Mouse (Mus musculus): ENCODE data around the gene Rgl2. TPM values are rescaled to one million over a fixed set of nuclear protein-coding genes. Genes with fewer than 3 reads are reported as not detected.
"Not testable (repeated sequence)": the region's sequence is repeated elsewhere in the genome, so short reads cannot be mapped to it uniquely, and the experiment has no call there.

Rgl2 gene
- polyA plus RNA-seq (2015; fragmentation: Nextera tagmentation; extraction: Ambion mirVana) = 51.8 and 58.5 TPM in 2 replicates

GRCm38 (mm10) chr17:33929371-33930279, at the start of gene Rgl2:
Rgl2 (plus strand) TSS chr17:33929543.
- Histone ChIP-seq H3K36me3 (peaks cover 44% of the 10 kb centered on the region), H3K4me1 (peaks cover 34% of the 10 kb centered on the region)
- WGBS = under 1% methylated on average over 74 of the region's 80 CpGs

GRCm38 (mm10) chr17:33884320-33884719, 45.0 kb upstream of the Rgl2 start:
- H3K27me3 ChIP-seq; ATAC-seq (ENCODE audit: insufficient number of reproducible peaks, low FRiP score, low TSS enrichment, low read depth); H3K9ac ChIP-seq; H3K4me3 ChIP-seq; H3K9me3 ChIP-seq; H3K4me2 ChIP-seq; H3K4me1 ChIP-seq; H3K27ac ChIP-seq: not testable (repeated sequence)
- 89% methylated on average over 9 of the region's 11 CpGs for WGBS
- H3K36me3 ChIP-seq = peaks cover 34% of the 10 kb centered on the region

More at GRCm38 (mm10) chr17:33929371-33930279, at the start of gene Rgl2:
- Histone ChIP-seq H3K9ac (peak within 1 kb of the TSS; percentile 76), H3K4me2 (peak within 1 kb of the TSS; percentile 97), H3K4me3 (peak within 1 kb of the TSS; percentile 87), H3K27ac (peak within 1 kb of the TSS; percentile 97), H3K27me3 (no peaks in the 10 kb centered on the region), H3K9me3 (no peaks in the 10 kb centered on the region)
- ATAC-seq (ENCODE audit: insufficient number of reproducible peaks, low FRiP score, low TSS enrichment, low read depth) = peak; percentile 64

- not testable (repeated sequence) for H3K27me3 ChIP-seq; H3K4me3 ChIP-seq; H3K4me1 ChIP-seq; H3K9me3 ChIP-seq; H3K9ac ChIP-seq; H3K4me2 ChIP-seq; ATAC-seq (ENCODE audit: insufficient number of reproducible peaks, low FRiP score, low TSS enrichment, low read depth); H3K27ac ChIP-seq
- H3K36me3 ChIP-seq = peaks cover 17% of the 10 kb centered on the region
- 53% methylated on average over 2 of the region's 2 CpGs for WGBS
Measured at GRCm38 (mm10) chr17:33887802-33888201, 41.5 kb upstream of the Rgl2 start.

- not testable (repeated sequence) for H3K4me2 ChIP-seq
Measured at GRCm38 (mm10) chr17:33888230-33888629, 41.1 kb upstream of the Rgl2 start.

GRCm38 (mm10) chr17:33889941-33890532, 39.3 kb upstream of the Rgl2 start:
- H3K9me3 ChIP-seq; H3K27me3 ChIP-seq; ATAC-seq (ENCODE audit: insufficient number of reproducible peaks, low FRiP score, low TSS enrichment, low read depth); H3K4me1 ChIP-seq: not testable (repeated sequence)
- 0% methylated on average over 44 of the region's 44 CpGs for WGBS
- Histone ChIP-seq H3K4me2 (peak overlapping the region; percentile 72), H3K4me3 (peak overlapping the region; percentile 63), H3K36me3 (peaks cover 11% of the 10 kb centered on the region; the same call in 1 of the 2 replicates), H3K27ac (peak overlapping the region; percentile 30; the same call in 1 of the 2 replicates), H3K9ac (peak overlapping the region; percentile 45)

More at GRCm38 (mm10) chr17:33888230-33888629, 41.1 kb upstream of the Rgl2 start:
- H3K4me3 ChIP-seq; H3K27me3 ChIP-seq; H3K4me1 ChIP-seq; H3K27ac ChIP-seq; ATAC-seq (ENCODE audit: insufficient number of reproducible peaks, low FRiP score, low TSS enrichment, low read depth); H3K9ac ChIP-seq; H3K9me3 ChIP-seq: not testable (repeated sequence)
- peaks cover 16% of the 10 kb centered on the region; the same call in 1 of the 2 replicates for H3K36me3 ChIP-seq

- no peaks in the 10 kb centered on the region for H3K9me3 ChIP-seq
- peak within 1 kb of the TSS; percentile 30; the same call in 1 of the 2 replicates for H3K27ac ChIP-seq
- under 1% methylated on average over 49 of the region's 49 CpGs for WGBS
- no peaks in the 10 kb centered on the region for H3K27me3 ChIP-seq
- ATAC-seq (ENCODE audit: insufficient number of reproducible peaks, low FRiP score, low TSS enrichment, low read depth) = peak; percentile 99
- H3K4me3 ChIP-seq = peak within 1 kb of the TSS; percentile 63
- H3K36me3 ChIP-seq = peaks cover 8% of the 10 kb centered on the region; the same call in 1 of the 2 replicates
- H3K9ac ChIP-seq = peak within 1 kb of the TSS; percentile 45
- H3K4me1 ChIP-seq = peaks cover 8% of the 10 kb centered on the region; the same call in 1 of the 2 replicates
- peak within 1 kb of the TSS; percentile 72 for H3K4me2 ChIP-seq
Measured at GRCm38 (mm10) chr17:33890533-33891059, 38.7 kb upstream of the Rgl2 start, which contains the start of gene Kifc1. Kifc1 (minus strand) TSS chr17:33890661.

- no peaks in the 10 kb centered on the region for H3K9me3 ChIP-seq
- H3K4me2 ChIP-seq = no peak overlapping the region
- peaks cover 8% of the 10 kb centered on the region; the same call in 1 of the 2 replicates for H3K4me1 ChIP-seq
- no peak overlapping the region for H3K4me3 ChIP-seq
- no peaks in the 10 kb centered on the region for H3K36me3 ChIP-seq
- H3K9ac ChIP-seq = no peak overlapping the region
- no peaks in the 10 kb centered on the region for H3K27me3 ChIP-seq
- WGBS = 64% methylated on average over 2 of the region's 2 CpGs
- H3K27ac ChIP-seq = no peak overlapping the region
- ATAC-seq (ENCODE audit: insufficient number of reproducible peaks, low FRiP score, low TSS enrichment, low read depth) = no peak
Measured at GRCm38 (mm10) chr17:33891357-33891756, 38.0 kb upstream of the Rgl2 start.

- H3K9ac ChIP-seq; ATAC-seq (ENCODE audit: insufficient number of reproducible peaks, low FRiP score, low TSS enrichment, low read depth); H3K9me3 ChIP-seq; H3K4me1 ChIP-seq; H3K36me3 ChIP-seq; H3K4me2 ChIP-seq; H3K27ac ChIP-seq; H3K4me3 ChIP-seq; H3K27me3 ChIP-seq: not testable (repeated sequence)
- 68% methylated on average over 6 of the region's 6 CpGs for WGBS
Measured at GRCm38 (mm10) chr17:33891892-33892291, 37.5 kb upstream of the Rgl2 start.

- Histone ChIP-seq H3K27me3 (no peaks in the 10 kb centered on the region), H3K4me1 (peaks cover 8% of the 10 kb centered on the region; the same call in 1 of the 2 replicates), H3K4me2 (no peak overlapping the region), H3K9ac (no peak overlapping the region), H3K9me3 (no peaks in the 10 kb centered on the region), H3K36me3 (no peaks in the 10 kb centered on the region), H3K4me3 (no peak overlapping the region), H3K27ac (no peak overlapping the region)
- no peak for ATAC-seq (ENCODE audit: insufficient number of reproducible peaks, low FRiP score, low TSS enrichment, low read depth)
- WGBS = 24% methylated on average over 7 of the region's 7 CpGs
Measured at GRCm38 (mm10) chr17:33892429-33892828, 36.9 kb upstream of the Rgl2 start.

GRCm38 (mm10) chr17:33893011-33893410, 36.3 kb upstream of the Rgl2 start:
- H3K9ac ChIP-seq; H3K9me3 ChIP-seq; ATAC-seq (ENCODE audit: insufficient number of reproducible peaks, low FRiP score, low TSS enrichment, low read depth); H3K27ac ChIP-seq; H3K36me3 ChIP-seq; H3K27me3 ChIP-seq; H3K4me2 ChIP-seq; H3K4me3 ChIP-seq; H3K4me1 ChIP-seq: not testable (repeated sequence)
- WGBS = 72% methylated on average over 4 of the region's 4 CpGs

GRCm38 (mm10) chr17:33897114-33897794, 32.1 kb upstream of the Rgl2 start:
- H3K36me3 ChIP-seq = no peaks in the 10 kb centered on the region
- no peaks in the 10 kb centered on the region for H3K4me1 ChIP-seq
- ATAC-seq (ENCODE audit: insufficient number of reproducible peaks, low FRiP score, low TSS enrichment, low read depth) = no peak
- H3K4me2 ChIP-seq = no peak overlapping the region
- H3K4me3 ChIP-seq = no peak overlapping the region
- no peaks in the 10 kb centered on the region for H3K27me3 ChIP-seq
- no peaks in the 10 kb centered on the region for H3K9me3 ChIP-seq
- H3K9ac ChIP-seq = no peak overlapping the region
- no peak overlapping the region for H3K27ac ChIP-seq
- WGBS = 44% methylated on average over 6 of the region's 6 CpGs

All from limb, embryonic 15.5 days (tissue).